Mouse (Mus musculus) brain, embryonic 18.5 days (tissue): ENCODE measurements around the gene Nt5dc3.

Experiments
- DNase-seq: peaks from one replicate; pipeline ENCODE4 v3.0.0-alpha.2; 2012; ENCODE audit warnings: low read depth, low spot score

The Nt5dc3 gene

GRCm38 (mm10) chr10:86872591-86872990 lies 93.8 kb downstream of the Nt5dc3 start:
- no peak for DNase-seq

GRCm38 (mm10) chr10:86878721-86879120 lies 99.9 kb downstream of the Nt5dc3 start:
- no peak for DNase-seq

GRCm38 (mm10) chr10:86880071-86880806 lies 101.4 kb downstream of the Nt5dc3 start:
- DNase-seq = no peak

GRCm38 (mm10) chr10:86881448-86881847 lies 102.6 kb downstream of the Nt5dc3 start:
- no peak for DNase-seq

GRCm38 (mm10) chr10:86886434-86886833 lies 107.6 kb downstream of the Nt5dc3 start:
- no peak for DNase-seq
